Mouse (Mus musculus) B cell, adult 2 months (primary cell): ENCODE results near the gene 1110059E24Rik.
A peak's percentile ranks its signal among the peaks of the same experiment; 100 is the strongest.

ENCODE experiments used
- DNase-seq, 2 experiments: peaks; one replicate each; pipeline ENCODE4 v3.0.0; 2022

The 1110059E24Rik gene

DNA sequence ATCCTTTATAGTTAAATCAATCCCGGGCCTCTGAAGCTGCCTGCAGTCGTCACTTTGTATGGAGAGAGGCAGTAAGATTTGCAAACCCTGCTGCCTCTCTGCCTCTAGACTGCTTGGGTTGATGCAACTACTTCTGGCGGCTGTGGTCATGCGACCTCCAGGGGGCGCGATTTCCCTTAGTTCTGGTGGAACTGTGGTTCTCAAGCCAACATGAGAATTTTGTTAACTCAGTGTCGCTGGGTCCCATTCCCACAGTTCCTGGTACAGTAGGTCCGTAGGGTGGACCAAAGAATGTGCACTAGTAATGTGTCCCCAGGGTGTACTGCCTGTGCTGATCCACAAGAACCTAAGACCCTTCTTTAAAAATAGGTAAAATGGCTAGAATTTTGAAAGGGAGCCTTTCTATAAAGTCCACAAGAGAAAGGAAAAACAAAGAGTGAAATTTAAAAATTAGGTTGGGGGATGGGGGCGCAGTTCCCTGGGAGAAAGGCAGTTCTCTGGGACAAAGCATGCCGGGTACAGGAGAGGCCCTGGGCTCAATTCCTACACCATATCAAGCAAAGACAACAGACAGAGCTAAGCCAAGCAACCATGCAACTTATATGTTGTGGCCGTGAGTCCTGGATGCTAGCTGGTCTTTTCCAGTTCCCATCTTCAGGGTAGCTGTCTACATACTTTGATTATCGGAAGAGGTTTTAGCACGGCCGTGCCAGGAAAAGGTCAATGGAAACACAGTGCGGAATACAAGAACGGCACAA is 81.4 kb downstream of the 1110059E24Rik start:
- DNase-seq = peak; percentile 93 to 94

DNA sequence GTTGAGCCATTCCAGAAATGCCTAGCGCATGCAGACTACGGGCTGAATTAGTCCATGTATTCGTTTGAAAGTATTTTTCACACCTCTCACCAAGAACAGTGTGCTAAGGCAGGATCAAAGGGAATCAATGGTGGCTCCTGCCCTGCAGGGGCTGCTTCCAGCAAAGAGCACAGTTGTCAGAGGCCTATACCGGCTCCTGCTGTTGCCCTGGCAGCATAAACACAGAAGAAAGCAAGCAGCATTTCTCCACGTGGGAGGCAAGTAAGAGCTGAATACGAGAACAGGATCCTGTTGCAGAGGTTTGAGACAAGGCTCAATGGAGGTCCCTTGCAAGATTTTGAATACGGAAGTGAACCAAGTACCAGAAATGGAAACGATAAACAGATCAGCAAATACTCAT is 82.0 kb downstream of the 1110059E24Rik start:
- peak; percentile 21 to 33 for DNase-seq

DNA sequence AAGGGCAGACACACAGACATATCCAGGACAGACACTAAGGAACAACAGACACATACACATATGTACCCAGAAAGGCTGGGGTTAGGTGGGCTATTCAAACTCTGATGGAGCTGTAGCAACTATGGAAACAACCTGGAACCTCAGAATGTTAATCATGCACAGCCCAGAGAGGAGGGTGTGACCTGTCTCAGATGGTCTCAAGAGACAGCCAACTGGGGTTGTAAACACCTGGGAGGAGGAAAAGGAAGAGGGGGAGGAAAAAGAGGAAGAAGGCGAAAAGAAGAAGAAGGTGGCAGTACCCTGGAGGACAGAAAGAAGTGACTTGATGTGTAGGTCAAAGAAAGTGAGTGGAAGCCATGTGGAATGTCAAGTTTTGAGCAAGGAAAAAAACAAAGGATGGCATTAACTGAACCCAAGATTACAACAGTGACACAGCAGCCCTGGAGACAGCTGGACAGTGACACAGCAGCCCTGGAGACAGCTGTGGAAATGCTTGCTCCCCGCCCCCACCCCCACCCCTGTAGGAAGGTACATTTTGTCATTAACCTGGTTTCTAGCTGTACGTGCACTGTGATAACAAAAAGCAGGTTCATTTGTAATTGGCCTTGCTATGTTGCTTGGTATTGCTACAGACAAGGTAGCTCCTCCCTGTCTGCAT is 84.1 kb downstream of the 1110059E24Rik start:
- peak; percentile 43 to 46 for DNase-seq

DNA sequence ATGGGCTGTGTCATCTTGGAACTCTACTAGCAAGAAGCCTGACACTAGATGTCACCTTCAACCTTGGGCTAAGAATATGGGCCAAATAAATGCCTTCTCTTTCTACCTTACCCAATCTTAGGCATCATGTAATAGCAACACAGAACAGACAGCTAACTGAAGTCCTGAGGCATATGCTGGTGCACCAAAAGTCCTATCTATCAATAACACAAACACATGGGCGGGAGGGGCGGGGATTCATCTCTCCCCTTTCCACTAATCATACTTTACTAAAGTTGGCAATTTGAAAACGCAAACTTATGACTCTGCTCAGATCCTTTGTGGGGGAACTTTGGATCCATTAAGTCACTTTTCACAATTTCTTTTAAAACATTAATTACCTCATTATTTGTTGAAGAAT is 84.8 kb downstream of the 1110059E24Rik start:
- DNase-seq = no peak

DNA sequence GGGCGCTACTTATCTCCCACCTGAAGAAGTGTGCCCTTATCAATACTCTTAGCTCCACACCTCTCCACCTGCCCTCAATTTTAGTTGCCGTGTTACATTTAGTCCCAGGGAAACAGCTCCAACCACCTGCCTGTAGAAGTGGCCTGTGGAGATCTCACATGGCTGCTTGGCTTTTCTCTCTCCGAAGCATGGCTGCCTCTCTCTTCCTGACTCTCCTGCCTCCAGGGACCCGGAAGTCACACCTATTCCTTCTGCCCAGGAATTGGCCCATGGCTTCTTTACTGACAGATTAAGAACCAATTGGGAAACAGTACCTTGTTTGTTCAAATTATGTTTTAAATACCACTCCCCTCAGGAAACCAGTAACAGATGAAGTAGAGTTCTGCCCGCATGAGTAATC is 86.3 kb downstream of the 1110059E24Rik start:
- no peak for DNase-seq

DNA sequence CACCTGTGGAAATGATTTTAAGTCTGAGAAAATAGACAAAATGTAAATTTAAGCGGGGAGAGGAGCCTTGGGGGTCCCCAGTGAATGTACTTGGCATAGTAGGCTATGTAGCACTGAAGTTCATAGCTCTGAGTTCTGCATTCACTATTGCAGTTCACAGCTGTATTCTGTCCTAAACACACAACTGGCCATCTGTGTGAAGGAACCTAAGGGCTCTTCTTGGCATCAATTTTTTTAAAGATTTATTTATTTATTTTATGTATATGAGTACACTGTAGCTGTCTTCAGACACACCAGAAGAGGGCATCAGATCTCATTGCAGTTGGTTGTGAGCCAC is 88.3 kb downstream of the 1110059E24Rik start:
- no peak for DNase-seq

DNA sequence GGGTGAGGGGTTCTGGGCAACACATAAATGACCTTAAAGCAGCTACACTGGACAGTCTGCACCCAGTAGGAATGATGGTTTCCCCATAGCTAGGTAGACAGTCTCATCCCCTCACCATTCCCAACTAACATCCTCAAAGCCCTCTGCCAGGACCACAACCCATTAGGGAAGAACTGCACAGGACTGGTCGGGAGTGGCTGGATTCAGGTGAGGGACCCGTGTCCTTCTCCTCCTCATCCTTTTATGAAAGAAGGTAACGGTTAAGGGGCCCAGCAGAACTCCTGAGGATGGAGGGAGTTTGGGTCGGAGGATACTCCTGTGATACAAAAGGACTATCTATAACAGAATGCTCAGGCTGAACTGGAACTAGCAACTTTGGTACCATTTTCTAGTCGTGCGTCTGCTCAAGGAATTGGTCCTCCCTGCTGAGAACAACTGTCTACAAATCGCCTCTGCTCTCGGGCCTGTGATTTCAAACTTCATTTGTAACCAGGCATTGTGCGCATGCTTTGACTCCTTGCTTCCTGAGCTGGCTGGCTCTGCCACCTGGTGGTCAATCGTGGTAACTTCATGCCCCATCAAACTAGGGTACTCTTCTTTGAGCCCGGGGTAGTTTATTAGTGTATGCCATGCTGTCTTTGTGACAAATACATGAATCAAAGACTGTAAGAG is 88.9 kb downstream of the 1110059E24Rik start:
- peak; percentile 84 to 85 for DNase-seq

DNA sequence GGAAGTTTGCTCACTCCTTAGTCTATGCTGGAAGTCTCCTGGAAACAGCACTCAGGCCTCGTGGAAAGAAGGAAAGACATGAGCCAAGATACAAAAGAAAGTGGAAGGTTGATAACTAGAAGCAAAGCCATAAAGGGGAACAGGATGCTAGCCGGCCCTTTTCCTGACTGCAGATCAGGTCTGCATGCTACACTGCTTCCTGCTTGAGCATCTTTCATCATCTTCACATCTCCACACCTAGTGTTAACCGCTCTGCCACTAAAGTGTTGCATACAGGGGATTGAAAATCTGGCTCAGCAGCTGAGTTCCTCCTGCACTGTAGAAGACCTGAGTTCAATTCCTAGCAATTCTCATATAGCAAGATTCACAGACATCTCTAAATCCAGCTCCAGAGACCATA is 89.8 kb downstream of the 1110059E24Rik start:
- no peak for DNase-seq

DNA sequence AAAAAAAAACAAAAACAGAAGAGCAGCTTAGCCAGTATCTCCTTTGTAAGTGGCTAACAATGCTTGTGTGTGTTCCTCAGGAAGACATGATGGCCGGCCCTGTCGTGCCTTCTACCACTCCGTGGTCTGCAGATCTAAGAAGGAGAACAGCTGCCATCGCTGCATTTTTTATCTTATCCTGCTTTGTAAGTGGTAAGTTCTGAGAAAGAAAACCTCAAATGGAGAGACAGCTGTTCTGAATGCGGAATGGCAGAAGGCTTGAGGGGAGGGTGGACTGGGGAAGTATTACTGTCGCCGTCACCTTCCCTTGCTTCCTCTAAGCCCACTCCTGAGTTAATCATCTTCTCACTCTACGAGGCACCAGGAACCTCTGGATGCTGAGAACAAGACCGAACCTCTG is 100.0 kb downstream of the 1110059E24Rik start:
- no peak for DNase-seq

DNA sequence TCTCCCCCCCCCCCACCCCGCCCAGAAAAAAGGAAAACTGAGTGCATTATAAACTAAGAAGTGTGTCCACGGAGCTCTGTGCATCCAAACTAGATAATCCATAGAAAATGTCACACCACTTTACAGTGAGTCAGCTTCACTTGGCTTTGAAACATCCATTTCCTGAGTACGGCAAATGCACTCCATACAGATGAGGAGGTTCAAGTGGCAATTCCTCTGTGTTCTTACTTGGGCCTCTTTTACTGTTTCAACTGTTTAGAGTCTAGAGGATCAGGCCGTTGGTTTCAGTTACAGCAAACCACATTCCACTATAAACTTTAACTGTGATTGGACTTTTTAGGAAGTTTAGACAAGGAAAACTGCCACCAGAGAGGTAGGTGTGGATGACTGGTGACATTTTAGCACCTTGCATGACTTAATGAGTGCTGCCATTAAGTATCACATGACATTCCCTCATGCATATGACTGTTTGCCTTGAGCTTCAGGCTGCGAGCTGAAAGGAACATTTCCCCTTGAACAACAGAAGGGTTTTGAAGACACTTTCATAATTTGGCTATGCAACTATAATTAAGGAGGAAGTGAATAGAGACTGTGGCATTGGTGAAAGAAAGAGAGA is 100.7 kb downstream of the 1110059E24Rik start:
- DNase-seq = no peak

DNA sequence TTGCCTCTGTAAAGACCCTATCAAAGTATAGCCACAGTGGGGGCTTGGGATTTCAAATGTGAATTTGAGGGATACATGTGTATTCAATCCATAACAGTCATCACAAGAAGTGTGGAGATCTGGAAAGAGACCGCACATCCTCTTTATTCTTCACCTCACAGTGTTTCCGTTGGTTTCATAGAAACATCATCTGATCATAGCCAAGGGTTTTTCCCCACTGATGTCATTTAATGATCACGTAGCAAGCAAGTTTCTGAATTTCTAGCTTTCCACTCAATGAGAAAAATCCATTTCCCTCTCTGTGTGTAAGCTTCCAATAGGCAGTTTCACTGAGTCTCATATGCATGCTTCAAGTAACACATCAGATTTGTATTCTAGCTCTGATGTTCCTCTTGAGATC is 103.1 kb downstream of the 1110059E24Rik start:
- DNase-seq = no peak

DNA sequence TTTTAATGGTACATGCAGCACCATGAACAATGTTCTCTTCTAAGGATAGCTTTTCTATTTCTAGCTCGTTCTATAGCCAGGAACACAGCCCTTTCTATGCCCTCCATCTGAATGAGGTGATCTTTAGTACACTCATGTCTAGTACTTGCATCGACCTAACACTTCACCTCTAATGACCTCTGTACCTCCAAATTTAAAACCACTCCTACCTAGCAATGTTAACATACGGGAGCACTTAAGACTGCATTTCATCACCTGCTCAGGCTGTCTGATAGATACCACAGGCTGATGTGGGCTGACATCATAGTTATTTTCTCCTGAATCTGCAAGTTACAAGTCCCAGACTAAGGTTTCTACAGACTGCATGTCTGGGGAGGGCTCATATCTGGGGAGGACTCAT is 103.8 kb downstream of the 1110059E24Rik start:
- no peak for DNase-seq

DNA sequence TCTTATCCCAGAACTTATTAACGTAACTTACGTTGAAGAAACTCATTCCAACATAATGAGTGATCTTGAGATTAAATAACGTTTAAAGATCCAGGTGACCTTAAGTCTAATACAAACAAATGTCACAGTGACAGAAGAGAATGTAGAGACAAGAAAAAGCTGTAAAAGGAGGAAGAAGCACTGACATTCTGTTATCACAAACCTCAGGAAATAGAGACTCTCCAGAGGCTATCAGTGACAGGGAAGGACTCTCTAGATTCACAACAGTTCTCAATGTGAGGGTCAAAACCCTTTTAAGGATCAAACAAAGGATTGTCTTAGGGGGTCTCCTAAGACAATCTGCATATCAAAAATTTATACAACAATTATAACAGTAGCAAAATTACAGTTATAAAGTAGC is 115.7 kb downstream of the 1110059E24Rik start:
- no peak for DNase-seq
